Mouse (Mus musculus): ENCODE measurements around the gene Sec14l3.

DNA sequence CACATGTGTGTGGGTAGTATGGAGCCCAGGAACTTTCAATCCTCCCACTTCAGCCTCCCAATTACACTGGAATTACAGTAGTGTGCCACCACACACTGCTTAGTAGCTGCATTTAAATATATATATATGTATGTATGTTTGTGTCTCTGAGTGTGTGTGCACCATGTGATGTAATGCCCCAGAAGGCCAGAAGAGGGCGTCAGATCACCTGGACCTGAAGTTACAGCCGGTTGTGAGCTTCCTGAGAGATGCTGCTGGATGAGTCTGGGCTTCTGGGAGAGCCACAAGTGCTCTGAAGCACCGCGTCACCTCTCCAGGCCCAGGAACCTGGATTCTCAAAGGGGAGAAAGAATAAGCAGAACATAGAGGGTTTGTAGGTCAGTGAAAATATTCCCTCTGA lies 35.3 kb upstream of the Sec14l3 start:
- TF ChIP-seq MAZ (IDR thresholded peaks at IDR 0.05; ENCODE audit: low read depth, low read length): no peak
- no peak for TF ChIP-seq JUND (IDR thresholded peaks at IDR 0.05; ENCODE audit: low read depth, low read length)
- TF ChIP-seq GATA1 (IDR thresholded peaks at IDR 0.05; ENCODE audit: low read depth, low read length): no peak
- TF ChIP-seq E2F4 (IDR thresholded peaks at IDR 0.05; ENCODE audit: borderline replicate concordance, low read depth, low read length): no peak
